Mouse (Mus musculus) embryonic facial prominence, embryonic 11.5 days (tissue): ENCODE data around the gene Heatr5a. TPM values are rescaled to one million over a fixed set of nuclear protein-coding genes. Genes with fewer than 3 reads are reported as not detected.

Experiments used
- ATAC-seq: fragments of 200-750 bp; cut with Nextera tagmentation; replicated peaks from 2 replicates; pipeline ENCODE4 v1.8.0; 2017; ENCODE audit warnings: low read depth; ENCODE audit not compliant: insufficient number of reproducible peaks, low FRiP score, low TSS enrichment
- DNase-seq: peaks from one replicate; pipeline ENCODE4 v3.0.0-alpha.2; 2015; ENCODE audit warnings: low spot score
- H3K27ac ChIP-seq: fragments of 300-500 bp; sonication (generic); replicated peaks from 2 replicates; pipeline ENCODE4 v1.5.1; 2014; ENCODE audit warnings: mild to moderate bottlenecking, low read depth, low read length, control low read depth
- H3K27me3 ChIP-seq: fragments of 300-500 bp; sonication (generic); 2 replicates; pipeline ENCODE4 v1.6.1; 2014; ENCODE audit warnings: mild to moderate bottlenecking, low read length, moderate library complexity, mixed read lengths; ENCODE audit not compliant: control insufficient read depth, insufficient read depth
- H3K36me3 ChIP-seq: fragments of 300-500 bp; sonication (generic); replicated peaks from 2 replicates; pipeline ENCODE4 v1.6.1; 2014; ENCODE audit warnings: low read depth, mild to moderate bottlenecking, low read length, moderate library complexity, mixed read lengths; ENCODE audit not compliant: control insufficient read depth, insufficient read depth
- H3K4me1 ChIP-seq: fragments of 300-500 bp; sonication (generic); 2 replicates; pipeline ENCODE4 v1.6.1; 2014; ENCODE audit warnings: low read length, mixed read lengths; ENCODE audit not compliant: control insufficient read depth, insufficient read depth
- H3K4me2 ChIP-seq: fragments of 300-500 bp; sonication (generic); 2 replicates; pipeline ENCODE4 v1.6.1; 2014; ENCODE audit warnings: low read depth, mild to moderate bottlenecking, control low read depth, low read length, moderate library complexity
- H3K4me3 ChIP-seq: fragments of 300-500 bp; sonication (generic); 2 replicates; pipeline ENCODE4 v1.5.1; 2014; ENCODE audit warnings: low read depth, low read length, control low read depth
- H3K9ac ChIP-seq: fragments of 300-500 bp; sonication (generic); replicated peaks from 2 replicates; pipeline ENCODE4 v1.6.1; 2014; ENCODE audit warnings: mild to moderate bottlenecking, control low read depth, low read length
- H3K9me3 ChIP-seq: fragments of 300-500 bp; sonication (generic); replicated peaks from 2 replicates; pipeline ENCODE4 v1.6.1; 2016; ENCODE audit warnings: mild to moderate bottlenecking, low read length, inconsistent platforms, mixed read lengths; ENCODE audit not compliant: control insufficient read depth
- WGBS: fragments of 180-500 bp; shearing (Covaris S2); extraction: QIAGEN DNeasy Blood & Tissue Kit; methylation state at CpG from one replicate; pipeline ENCODE4 v1.1.7; 2014; 5-methylcytosine and 5-hydroxymethylcytosine counted together
- polyA plus RNA-seq: library from polyadenylated mRNA; unstranded; fragments of >200 nt; fragmentation: Nextera tagmentation; extraction: Ambion mirVana; gene quantifications from 2 replicates; pipeline ENCODE4 v1.2.1, GENCODE M21; 2014

Gene Heatr5a
- polyA plus RNA-seq, 1 experiment from 2014 or later = 8.6 TPM

DNA sequence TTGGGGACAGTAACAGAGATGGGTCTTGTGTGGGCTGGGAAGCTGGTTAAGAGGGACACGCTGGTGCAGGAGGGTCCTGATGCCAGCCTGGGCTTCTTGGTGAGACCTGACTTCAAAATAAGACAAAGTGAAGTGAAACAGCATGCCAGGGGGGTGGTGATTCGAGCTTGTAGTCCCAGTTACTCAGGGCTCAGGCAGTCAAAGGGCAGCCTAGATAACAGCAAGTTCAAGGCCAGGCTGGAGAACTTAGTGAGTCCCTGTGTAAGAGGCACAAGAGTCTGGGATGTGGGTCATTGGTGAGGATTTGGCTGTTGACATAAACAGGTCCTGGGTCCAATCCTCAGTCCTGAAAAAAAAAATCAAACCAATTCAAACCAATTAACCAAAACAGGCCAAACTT, 53.9 kb downstream of the Heatr5a start:
- Histone ChIP-seq H3K36me3 (no peaks in the 10 kb centered on the region), H3K9me3 (no peaks in the 10 kb centered on the region), H3K4me2 (no peak overlapping the region), H3K27me3 (no peaks in the 10 kb centered on the region), H3K9ac (no peak overlapping the region), H3K4me1 (no peaks in the 10 kb centered on the region), H3K27ac (no peak overlapping the region), H3K4me3 (no peak overlapping the region)
- no peak for DNase-seq
- ATAC-seq = no peak
- WGBS = 91% methylated on average over 2 of the region's 2 CpGs

DNA sequence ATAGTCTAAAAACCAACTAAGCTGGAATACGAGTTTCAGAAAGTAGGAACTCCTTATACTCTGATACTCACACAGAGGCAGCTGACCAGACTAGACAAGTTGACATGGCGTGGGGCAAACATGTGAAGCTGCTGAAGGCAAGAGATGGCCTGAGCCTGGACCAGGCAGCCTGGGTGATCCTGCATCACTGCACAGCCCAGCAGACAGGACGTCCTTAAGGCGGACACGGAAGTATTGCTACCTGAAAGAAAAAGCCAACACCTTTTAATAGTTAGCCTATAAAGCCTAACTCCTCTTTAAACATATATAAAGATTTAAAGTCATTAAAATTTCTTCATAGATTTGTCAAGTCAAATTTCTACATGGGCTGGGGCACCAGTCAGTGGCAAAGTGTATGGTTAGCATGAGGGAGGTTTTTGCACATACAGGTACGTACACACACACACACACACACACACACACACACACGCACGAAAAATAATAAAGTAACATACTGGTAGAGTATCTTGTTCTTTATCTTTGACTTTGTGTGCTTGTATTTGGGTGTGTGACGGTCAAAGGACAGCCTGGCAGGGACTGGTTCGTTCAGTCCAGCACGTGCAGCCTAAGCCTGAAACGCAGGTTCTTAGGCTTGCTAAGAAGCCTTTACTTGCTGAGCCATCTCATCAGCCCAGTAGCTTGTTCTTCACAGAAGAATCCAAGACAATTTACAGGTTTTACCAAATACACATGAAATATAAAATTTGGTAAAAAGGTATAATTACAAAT, 56.0 kb downstream of the Heatr5a start:
- H3K36me3 ChIP-seq = peaks cover 2% of the 10 kb centered on the region; the same call in 1 of the 2 replicates
- ATAC-seq (no peak), DNase-seq (no peak)
- 92% methylated on average over 12 of the region's 12 CpGs for WGBS
- H3K4me3 ChIP-seq = no peak overlapping the region
- H3K9ac ChIP-seq = no peak overlapping the region
- H3K4me1 ChIP-seq = no peaks in the 10 kb centered on the region
- no peaks in the 10 kb centered on the region for H3K9me3 ChIP-seq
- H3K4me2 ChIP-seq = no peak overlapping the region
- H3K27ac ChIP-seq = no peak overlapping the region
- H3K27me3 ChIP-seq = no peaks in the 10 kb centered on the region

DNA sequence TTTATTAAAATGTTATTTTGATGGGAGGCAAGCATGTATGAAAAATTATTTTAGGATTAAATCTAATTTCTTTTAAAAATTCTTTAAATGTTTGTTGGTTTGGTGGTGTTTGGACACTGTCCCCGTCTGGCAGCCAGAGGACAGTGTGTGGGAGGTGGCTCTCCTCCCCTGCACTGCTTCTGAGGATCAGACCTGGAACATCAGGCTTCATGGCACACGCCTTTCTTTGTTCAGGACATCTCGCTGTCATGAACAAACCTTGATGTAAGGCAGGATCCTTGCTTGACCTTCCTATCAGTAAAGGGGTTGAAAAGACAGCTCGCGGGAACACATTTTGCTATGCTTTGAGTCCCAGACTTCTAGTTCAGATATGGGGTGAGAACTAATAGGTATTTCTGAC, 61.9 kb downstream of the Heatr5a start:
- Histone ChIP-seq H3K36me3 (peaks cover 2% of the 10 kb centered on the region; the same call in 1 of the 2 replicates), H3K9ac (no peak overlapping the region), H3K9me3 (no peaks in the 10 kb centered on the region), H3K4me3 (no peak overlapping the region), H3K4me1 (no peaks in the 10 kb centered on the region), H3K27me3 (no peaks in the 10 kb centered on the region), H3K4me2 (no peak overlapping the region), H3K27ac (no peak overlapping the region)
- ATAC-seq (no peak), DNase-seq (no peak)
- WGBS = 93% methylated on average over 5 of the region's 5 CpGs

DNA sequence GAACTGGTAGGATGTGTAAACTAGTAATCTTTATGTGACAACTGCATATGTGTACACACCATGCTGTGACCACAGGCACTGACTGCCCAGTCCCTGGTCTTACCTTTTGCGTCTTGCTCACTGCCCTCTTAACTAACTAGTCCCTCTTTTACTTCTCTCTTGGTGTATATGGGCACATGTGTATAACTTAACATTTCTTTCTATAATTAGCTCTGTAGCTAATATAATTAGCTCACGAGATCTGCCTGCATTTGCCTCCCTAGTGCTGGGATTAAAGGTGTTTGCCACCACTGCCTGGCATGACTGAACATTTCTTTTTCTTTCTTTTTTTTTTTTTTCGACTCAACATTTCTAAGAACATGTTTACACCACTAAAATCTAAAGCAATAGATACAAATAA, 63.6 kb downstream of the Heatr5a start:
- ATAC-seq (no peak), DNase-seq (no peak)
- H3K4me2 ChIP-seq = no peak overlapping the region
- 83% methylated on average over 3 of the region's 3 CpGs for WGBS
- H3K4me3 ChIP-seq = no peak overlapping the region
- H3K27ac ChIP-seq = no peak overlapping the region
- no peaks in the 10 kb centered on the region for H3K4me1 ChIP-seq
- no peaks in the 10 kb centered on the region for H3K9me3 ChIP-seq
- H3K9ac ChIP-seq = no peak overlapping the region
- H3K36me3 ChIP-seq = peaks cover 2% of the 10 kb centered on the region; the same call in 1 of the 2 replicates
- H3K27me3 ChIP-seq = no peaks in the 10 kb centered on the region

DNA sequence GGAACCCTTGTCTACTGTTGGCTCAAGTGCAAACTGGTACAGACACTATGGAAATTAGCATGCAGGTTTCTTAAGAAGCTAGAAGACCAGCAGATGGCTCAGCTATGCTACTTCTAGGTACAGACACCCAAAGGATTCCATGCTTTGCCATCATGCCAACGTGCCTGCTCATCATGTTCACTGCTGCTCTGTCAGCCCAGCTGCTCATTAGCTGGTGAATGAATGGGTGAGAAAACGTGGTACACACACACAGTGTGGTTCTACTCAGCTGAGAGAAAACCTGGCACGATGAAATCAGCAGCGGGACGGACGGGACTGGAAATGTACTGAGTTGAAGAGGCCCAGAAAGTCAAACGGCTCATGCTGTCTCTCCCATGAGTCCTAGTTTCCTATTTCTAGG, 70.6 kb downstream of the Heatr5a start:
- WGBS = 87% methylated on average over 7 of the region's 7 CpGs
- H3K4me1 ChIP-seq = no peaks in the 10 kb centered on the region
- no peak overlapping the region for H3K9ac ChIP-seq
- no peak for ATAC-seq
- no peaks in the 10 kb centered on the region for H3K9me3 ChIP-seq
- H3K27me3 ChIP-seq = no peaks in the 10 kb centered on the region
- no peaks in the 10 kb centered on the region for H3K36me3 ChIP-seq
- no peak overlapping the region for H3K27ac ChIP-seq
- H3K4me2 ChIP-seq = no peak overlapping the region
- no peak for DNase-seq
- no peak overlapping the region for H3K4me3 ChIP-seq

DNA sequence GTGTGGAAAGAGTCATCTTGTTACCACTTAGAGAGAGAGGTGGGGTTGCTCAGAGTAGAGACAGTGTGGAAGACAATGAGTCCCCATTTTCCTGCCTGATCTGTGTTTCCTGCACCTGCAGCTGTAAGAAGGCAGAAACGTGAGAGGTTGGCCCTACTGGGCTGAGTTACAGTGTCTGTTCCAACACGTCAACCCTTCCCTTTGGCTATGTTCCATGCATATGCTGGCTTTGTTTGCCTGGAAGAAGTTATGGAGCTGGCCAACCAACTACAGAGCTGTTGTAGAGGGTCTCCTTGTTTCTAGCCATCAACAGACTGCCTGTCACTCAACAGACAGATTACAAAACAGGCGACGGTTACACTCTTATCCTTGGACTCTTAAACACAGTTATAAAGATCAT, 74.2 kb downstream of the Heatr5a start:
- Histone ChIP-seq H3K9me3 (no peaks in the 10 kb centered on the region), H3K4me3 (no peak overlapping the region), H3K4me1 (no peaks in the 10 kb centered on the region), H3K9ac (no peak overlapping the region), H3K36me3 (no peaks in the 10 kb centered on the region), H3K27me3 (no peaks in the 10 kb centered on the region), H3K27ac (no peak overlapping the region), H3K4me2 (no peak overlapping the region)
- ATAC-seq (no peak), DNase-seq (no peak)
- 84% methylated on average over 4 of the region's 4 CpGs for WGBS

DNA sequence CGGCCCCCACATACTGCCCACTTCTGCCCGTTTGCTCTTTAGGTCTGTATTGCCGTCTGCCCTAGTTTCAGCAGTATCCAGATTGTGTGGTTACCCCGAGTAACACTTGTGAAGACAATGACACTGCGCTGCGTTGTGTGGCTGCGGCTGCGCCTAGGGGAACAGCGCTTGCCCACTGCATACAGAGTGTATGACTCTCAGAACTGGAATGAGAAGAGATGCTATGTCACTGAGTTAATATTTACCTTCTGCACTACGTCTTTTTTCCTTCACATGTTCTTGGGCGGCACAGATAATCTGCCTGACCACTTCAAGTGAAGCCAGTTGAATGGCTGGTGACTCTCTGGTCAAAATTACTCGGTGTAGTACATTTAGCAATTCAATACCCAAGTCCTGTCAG, 82.5 kb downstream of the Heatr5a start:
- no peak overlapping the region for H3K9ac ChIP-seq
- DNase-seq = no peak
- no peak overlapping the region for H3K4me3 ChIP-seq
- H3K27me3 ChIP-seq = no peaks in the 10 kb centered on the region
- ATAC-seq = no peak
- H3K4me2 ChIP-seq = no peak overlapping the region
- no peaks in the 10 kb centered on the region for H3K36me3 ChIP-seq
- no peaks in the 10 kb centered on the region for H3K4me1 ChIP-seq
- no peak overlapping the region for H3K27ac ChIP-seq
- 95% methylated on average over 12 of the region's 12 CpGs for WGBS
- no peaks in the 10 kb centered on the region for H3K9me3 ChIP-seq

DNA sequence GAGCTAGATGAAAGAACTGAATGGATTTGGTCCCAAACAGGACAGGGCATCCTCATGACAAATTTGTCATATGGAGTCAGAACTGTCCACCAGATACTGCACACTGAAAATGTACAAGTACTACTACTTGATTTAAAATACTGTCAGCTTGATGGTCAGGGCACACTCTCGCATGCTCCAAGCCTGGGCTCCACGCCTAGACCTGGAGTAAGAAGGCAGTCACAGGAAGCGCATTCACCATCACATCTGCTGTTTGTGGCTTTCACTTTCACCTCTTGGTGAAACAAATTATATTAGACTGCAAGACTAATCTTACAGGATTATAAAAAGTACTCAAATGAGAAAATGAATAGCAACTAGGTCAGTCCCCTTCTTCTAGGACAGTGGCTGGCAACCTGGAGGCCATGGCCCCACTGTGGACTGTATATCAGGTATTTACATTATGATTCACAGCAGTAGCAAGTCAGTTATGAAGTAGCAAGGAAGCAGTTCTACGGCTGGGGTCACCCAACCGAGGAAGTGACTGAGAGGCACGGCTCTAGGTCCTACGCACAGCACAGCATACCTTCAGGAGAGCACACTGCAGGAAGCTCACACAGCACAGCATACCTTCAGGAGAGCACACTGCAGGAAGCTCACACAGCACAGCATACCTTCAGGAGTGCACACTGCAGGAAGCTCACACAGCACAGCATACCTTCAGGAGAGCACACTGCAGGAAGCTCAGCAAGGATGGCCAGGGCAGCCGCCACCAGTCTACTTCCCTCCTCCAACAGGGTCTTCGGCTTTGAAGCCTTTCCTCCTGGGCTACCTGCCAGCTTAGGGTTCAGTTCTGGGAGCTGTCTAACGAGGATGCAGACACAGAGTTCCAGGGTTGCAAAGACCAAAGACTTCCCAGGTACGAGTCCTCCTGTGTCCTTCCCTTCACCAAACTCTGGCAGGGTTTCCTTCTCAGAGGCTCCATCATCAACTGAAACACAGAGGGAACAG, 83.5 kb downstream of the Heatr5a start:
- Histone ChIP-seq H3K9me3 (no peaks in the 10 kb centered on the region), H3K36me3 (no peaks in the 10 kb centered on the region), H3K4me3 (no peak overlapping the region), H3K27me3 (no peaks in the 10 kb centered on the region), H3K9ac (no peak overlapping the region), H3K4me1 (no peaks in the 10 kb centered on the region), H3K27ac (no peak overlapping the region), H3K4me2 (no peak overlapping the region)
- ATAC-seq = no peak
- DNase-seq = no peak
- 90% methylated on average over 11 of the region's 11 CpGs for WGBS
